8 mouse cellular contexts compared by ENCODE assay signal in genomic region chr19:8773409-8773808, GRCm38 (mm10). TPM values are rescaled to one million over a fixed set of nuclear protein-coding genes. Genes with fewer than 3 reads are reported as not detected.
A peak's percentile ranks its signal among the peaks of the same experiment; 100 is the strongest.
DNase-seq lines count a peak whose midpoint lies in the region; ATAC-seq and TF ChIP-seq lines count a peak whose summit lies in the region.

No protein-coding gene starts in this region.

- peaks cover 14% of the 10 kb centered on the region; the same call in 1 of the 2 replicates for H3K36me3 ChIP-seq in heart, embryonic 11.5 days (ENCODE audit: control insufficient read depth, insufficient read depth, low read length)
- peaks cover 61% of the 10 kb centered on the region for H3K36me3 ChIP-seq in E14TG2a.4 (ENCODE audit: insufficient read depth, low read length)
- peaks cover 37% of the 10 kb centered on the region for H3K36me3 ChIP-seq in forebrain, embryonic 15.5 days
- peaks cover 19% of the 10 kb centered on the region for H3K36me3 ChIP-seq in liver, embryonic 16.5 days (ENCODE audit: control insufficient read depth, insufficient read depth)

- H3K4me3 ChIP-seq in heart, embryonic 11.5 days (ENCODE audit: low read depth, low read length) = peak overlapping the region; percentile 87
- H3K4me3 ChIP-seq in E14TG2a.4 (replicated peaks; ENCODE audit: low read length) = peak overlapping the region; percentile 92
- peak overlapping the region; percentile 77 for H3K4me3 ChIP-seq in forebrain, embryonic 15.5 days
- H3K4me3 ChIP-seq in liver, embryonic 16.5 days (ENCODE audit: low read depth, low read length) = peak overlapping the region; percentile 81

- TF ChIP-seq CTCF in E14TG2a.4 (conservative IDR thresholded peaks at IDR 0.05; ENCODE audit: low read length) = no peak

- DNase-seq in heart, postnatal 14 days = no peak
- no peak for DNase-seq in adrenal gland, adult 8-10 months
- DNase-seq in urinary bladder, postnatal 36 days (ENCODE audit: low spot score in 2 of 2) = no peak
- no peak for DNase-seq in natural killer cell, adult 2 months (ENCODE audit: low spot score in 2 of 2)

- H3K4me2 ChIP-seq in heart, embryonic 11.5 days = peak overlapping the region; percentile 99
- peak overlapping the region; percentile 80 for H3K4me2 ChIP-seq in forebrain, embryonic 15.5 days (replicated peaks)
- H3K4me2 ChIP-seq in liver, embryonic 16.5 days (ENCODE audit: low read depth, low read length) = peak overlapping the region; percentile 96

- H3K9ac ChIP-seq in heart, embryonic 11.5 days (ENCODE audit: low read depth, low read length) = peak overlapping the region; percentile 96
- H3K9ac ChIP-seq in forebrain, embryonic 15.5 days (replicated peaks) = peak overlapping the region; percentile 91
- H3K9ac ChIP-seq in liver, embryonic 16.5 days (ENCODE audit: low read depth, low read length) = peak overlapping the region; percentile 98

- H3K27ac ChIP-seq in heart, embryonic 11.5 days (ENCODE audit: low read depth, low read length) = peak overlapping the region; percentile 99
- H3K27ac ChIP-seq in forebrain, embryonic 15.5 days (replicated peaks) = peak overlapping the region; percentile 99
- H3K27ac ChIP-seq in liver, embryonic 16.5 days (ENCODE audit: low read length) = peak overlapping the region; percentile 100

- intact Hi-C loops in heart, postnatal 14 days (cut with DNase I) = loop anchor here (5.0 kb wide), 1 partner anchor 44 kb away; the partner anchor contains the start of gene Ttc9c

- H3K27me3 ChIP-seq in heart, embryonic 11.5 days (ENCODE audit: control insufficient read depth, insufficient read depth, low read length) = no peaks in the 10 kb centered on the region
- no peaks in the 10 kb centered on the region for H3K27me3 ChIP-seq in E14TG2a.4 (ENCODE audit: insufficient read depth, low read length)
- no peaks in the 10 kb centered on the region for H3K27me3 ChIP-seq in forebrain, embryonic 15.5 days
- H3K27me3 ChIP-seq in liver, embryonic 16.5 days (ENCODE audit: control insufficient read depth, insufficient read depth, low read depth, low read length) = no peaks in the 10 kb centered on the region

- 53% methylated on average over 6 of the region's 6 CpGs for WGBS in heart, embryonic 11.5 days (ENCODE audit: insufficient replicate concordance)
- WGBS in forebrain, embryonic 15.5 days = 67% methylated on average over 6 of the region's 6 CpGs
- WGBS in liver, embryonic 16.5 days (ENCODE audit: insufficient replicate concordance) = 19% methylated on average over 6 of the region's 6 CpGs

- ATAC-seq in heart, embryonic 11.5 days (replicated peaks; ENCODE audit: insufficient number of reproducible peaks, low FRiP score, low TSS enrichment) = no peak
- ATAC-seq in forebrain, embryonic 15.5 days (replicated peaks) = no peak
- ATAC-seq in liver, embryonic 16.5 days (ENCODE audit: low read depth) = no peak

- H3K9me3 ChIP-seq in heart, embryonic 11.5 days (replicated peaks; ENCODE audit: control insufficient read depth, low read length) = no peaks in the 10 kb centered on the region
- no peaks in the 10 kb centered on the region for H3K9me3 ChIP-seq in E14TG2a.4 (ENCODE audit: low read length)
- H3K9me3 ChIP-seq in forebrain, embryonic 15.5 days = no peaks in the 10 kb centered on the region
- H3K9me3 ChIP-seq in liver, embryonic 16.5 days (replicated peaks; ENCODE audit: control insufficient read depth, low read length) = no peaks in the 10 kb centered on the region

- H3K4me1 ChIP-seq in heart, embryonic 11.5 days (ENCODE audit: control insufficient read depth, insufficient read depth, low read length) = peaks cover 17% of the 10 kb centered on the region
- peaks cover 58% of the 10 kb centered on the region for H3K4me1 ChIP-seq in E14TG2a.4 (replicated peaks; ENCODE audit: low read depth, low read length)
- H3K4me1 ChIP-seq in forebrain, embryonic 15.5 days = peaks cover 45% of the 10 kb centered on the region
- H3K4me1 ChIP-seq in liver, embryonic 16.5 days (ENCODE audit: control insufficient read depth, low read depth, low read length) = peaks cover 40% of the 10 kb centered on the region

RNA-seq across cellular contexts. Expression of gene Tmem179b, which starts 0.9 kb away (rescaled TPM):
- polyA plus RNA-seq in heart, embryonic 11.5 days (2014; fragmentation: Nextera tagmentation; extraction: Ambion mirVana) = 63.9 and 69.9 TPM in 2 replicates
- 10 to 100 TPM; 15.7 to 17.9 TPM for total RNA-seq in heart, postnatal 14 days (2021)
- 27.4 and 33.9 TPM in 2 replicates for polyA plus RNA-seq in forebrain, embryonic 15.5 days (2015; fragmentation: Nextera tagmentation; extraction: Ambion mirVana)
- polyA plus RNA-seq in liver, embryonic 16.5 days (2015; fragmentation: Nextera tagmentation; extraction: Ambion mirVana) = 90.9 and 93.7 TPM in 2 replicates
- 10 to 100 TPM; 54.8 to 73.9 (median 63.9) TPM for total RNA-seq in adrenal gland, adult 8-10 months (2022)

RNA-seq across cellular contexts. Expression of gene Tmem223, which starts 2.6 kb away (rescaled TPM):
- polyA plus RNA-seq in heart, embryonic 11.5 days (2014; fragmentation: Nextera tagmentation; extraction: Ambion mirVana) = 146 and 150 TPM in 2 replicates
- total RNA-seq in heart, postnatal 14 days (2021) = 100 to 1,000 TPM; 110 to 121 TPM
- polyA plus RNA-seq in forebrain, embryonic 15.5 days (2015; fragmentation: Nextera tagmentation; extraction: Ambion mirVana) = 249 and 250 TPM in 2 replicates
- 48.1 and 50.9 TPM in 2 replicates for polyA plus RNA-seq in liver, embryonic 16.5 days (2015; fragmentation: Nextera tagmentation; extraction: Ambion mirVana)
- 100 to 1,000 TPM; 111 to 137 (median 123) TPM for total RNA-seq in adrenal gland, adult 8-10 months (2022)

RNA-seq across cellular contexts. Expression of gene Taf6l, which starts 12.8 kb away (rescaled TPM):
- 12.8 and 14.3 TPM in 2 replicates for polyA plus RNA-seq in heart, embryonic 11.5 days (2014; fragmentation: Nextera tagmentation; extraction: Ambion mirVana)
- 1 to 10 TPM; 7.2 to 8.9 TPM for total RNA-seq in heart, postnatal 14 days (2021)
- polyA plus RNA-seq in forebrain, embryonic 15.5 days (2015; fragmentation: Nextera tagmentation; extraction: Ambion mirVana) = 32.2 and 34.1 TPM in 2 replicates
- polyA plus RNA-seq in liver, embryonic 16.5 days (2015; fragmentation: Nextera tagmentation; extraction: Ambion mirVana) = 10.0 and 11.0 TPM in 2 replicates
- 10 to 100 TPM; 16.6 to 26.8 (median 21.0) TPM for total RNA-seq in adrenal gland, adult 8-10 months (2022)

RNA-seq across cellular contexts. Expression of gene Nxf1, which starts 16.5 kb away (rescaled TPM):
- 126 and 138 TPM in 2 replicates for polyA plus RNA-seq in heart, embryonic 11.5 days (2014; fragmentation: Nextera tagmentation; extraction: Ambion mirVana)
- 10 to 100 TPM; 59.3 to 59.5 TPM for total RNA-seq in heart, postnatal 14 days (2021)
- 187 and 192 TPM in 2 replicates for polyA plus RNA-seq in forebrain, embryonic 15.5 days (2015; fragmentation: Nextera tagmentation; extraction: Ambion mirVana)
- polyA plus RNA-seq in liver, embryonic 16.5 days (2015; fragmentation: Nextera tagmentation; extraction: Ambion mirVana) = 77.8 and 87.7 TPM in 2 replicates
- 100 to 1,000 TPM; 102 to 164 (median 148) TPM for total RNA-seq in adrenal gland, adult 8-10 months (2022)

RNA-seq across cellular contexts. Expression of gene Polr2g, which starts 25.0 kb away (rescaled TPM):
- 138 and 155 TPM in 2 replicates for polyA plus RNA-seq in heart, embryonic 11.5 days (2014; fragmentation: Nextera tagmentation; extraction: Ambion mirVana)
- 10 to 100 TPM; 53.9 to 63.0 TPM for total RNA-seq in heart, postnatal 14 days (2021)
- 162 and 169 TPM in 2 replicates for polyA plus RNA-seq in forebrain, embryonic 15.5 days (2015; fragmentation: Nextera tagmentation; extraction: Ambion mirVana)
- polyA plus RNA-seq in liver, embryonic 16.5 days (2015; fragmentation: Nextera tagmentation; extraction: Ambion mirVana) = 56.4 and 64.8 TPM in 2 replicates
- total RNA-seq in adrenal gland, adult 8-10 months (2022) = 100 to 1,000 TPM in 2 of 4 experiments, 10 to 100 TPM in 2; 86.0 to 106 (median 102) TPM
